Mouse (Mus musculus): ENCODE results near the gene Tbc1d19. TPM values are rescaled to one million over a fixed set of nuclear protein-coding genes. Genes with fewer than 3 reads are reported as not detected.

Gene Tbc1d19
- total RNA-seq, 2 experiments from 2014 or later, result 47.5 to 48.5 TPM

GRCm38 (mm10) chr5:53943321-53943857 lies 134.0 kb downstream of the Tbc1d19 start:
- intact Hi-C loops (cut with DNase I), result loop anchor here (2.0 kb wide), 1 partner anchor 55 kb away; the partner anchor contains the start of gene Stim2
- no peak for DNase-seq (ENCODE audit: low spot score in 2 of 2)

DNA sequence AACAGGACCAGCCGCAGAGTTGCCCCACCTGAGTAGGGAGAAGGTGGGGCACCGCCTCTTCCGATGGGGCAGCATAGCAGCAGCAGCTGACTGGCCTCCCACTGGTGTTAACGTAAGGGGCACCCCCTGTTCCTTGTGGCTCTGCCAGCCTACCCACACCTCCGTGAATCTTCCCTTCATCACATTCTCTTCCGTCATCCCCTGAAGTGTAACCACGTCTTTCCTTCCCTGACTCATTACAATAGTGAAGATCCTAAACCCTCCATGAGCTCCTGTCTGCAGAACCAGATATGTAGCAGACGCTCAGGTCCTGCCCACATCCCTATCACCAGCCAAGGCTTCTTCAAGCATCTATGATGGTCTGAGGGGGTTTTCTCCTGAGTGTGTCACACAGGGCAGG lies 137.3 kb downstream of the Tbc1d19 start:
- DNase-seq (ENCODE audit: low spot score in 2 of 2), result peak in 1 of 2 experiments; percentile 28
- intact Hi-C loops (cut with DNase I), result no loop called here

- peak; percentile 50 to 59 for DNase-seq (ENCODE audit: low spot score in 2 of 2)
- intact Hi-C loops (cut with DNase I), result no loop called here
These were observed 138.3 kb downstream of the Tbc1d19 start for GRCm38 (mm10) chr5:53947549-53948183.

DNA sequence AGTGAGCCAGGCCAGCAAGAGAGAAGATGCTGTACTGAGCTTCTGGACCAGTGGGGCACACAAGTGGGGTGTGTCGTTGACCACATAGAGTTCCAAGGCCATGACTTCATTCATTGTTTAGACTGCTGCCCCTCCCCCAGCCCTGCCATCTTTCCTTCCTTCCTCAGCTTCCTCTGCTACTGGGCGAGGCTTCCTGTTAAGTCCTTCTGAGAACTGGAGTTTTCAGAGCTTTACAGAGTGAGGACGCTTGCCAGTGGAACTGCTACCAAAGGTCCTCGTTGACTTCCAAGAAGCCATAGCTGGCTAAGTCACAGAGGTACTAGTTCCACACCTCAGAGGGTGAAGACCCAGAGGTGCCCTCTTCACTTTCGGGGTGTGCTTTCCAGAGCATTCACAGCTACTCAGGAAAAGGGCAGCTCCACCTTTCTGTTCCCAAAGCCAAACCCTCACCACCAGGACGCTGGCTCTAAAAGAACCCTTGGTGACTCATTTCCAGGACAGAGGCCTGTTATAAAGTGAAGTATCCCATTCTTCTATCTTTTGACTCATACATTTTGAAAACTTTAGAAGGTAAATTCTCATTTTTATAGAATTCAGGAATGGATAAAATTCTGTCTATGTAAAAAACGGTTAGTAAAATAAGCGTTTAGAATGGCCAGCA lies 139.3 kb downstream of the Tbc1d19 start:
- no peak for DNase-seq (ENCODE audit: low spot score in 2 of 2)
- intact Hi-C loops (cut with DNase I), result no loop called here

DNA sequence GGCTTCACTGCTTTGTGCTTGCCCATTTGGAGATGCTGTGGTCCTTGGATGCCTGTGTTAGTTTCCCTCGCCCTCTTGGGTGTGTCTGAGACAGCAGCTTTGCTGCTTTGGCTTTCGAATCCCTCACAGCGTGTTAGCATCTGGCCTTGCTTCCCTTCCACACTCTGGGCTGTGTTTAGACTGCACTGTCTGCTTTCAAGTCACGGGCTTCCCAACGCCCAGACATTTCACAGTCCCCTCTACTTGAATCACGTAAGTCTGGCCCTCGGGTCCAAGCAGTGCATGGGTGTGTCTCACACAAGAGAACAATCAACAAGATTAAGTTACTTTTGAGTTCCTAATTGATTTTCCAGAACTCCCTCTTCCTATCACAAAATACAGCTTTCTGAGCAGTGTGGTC lies 140.8 kb downstream of the Tbc1d19 start:
- DNase-seq (ENCODE audit: low spot score in 2 of 2), result no peak
- intact Hi-C loops (cut with DNase I), result no loop called here

- intact Hi-C loops (cut with DNase I), result no loop called here
- DNase-seq (ENCODE audit: low spot score in 2 of 2), result no peak
These were observed 143.8 kb downstream of the Tbc1d19 start for GRCm38 (mm10) chr5:53953216-53953615.

Other genes starting within 250 kb of the Tbc1d19 start
- not detected for gene Cckar, start 101.9 kb upstream of the Tbc1d19 start, total RNA-seq (2021)
- 10 to 100 TPM; 70.2 to 77.6 TPM for gene Stim2, start 188.9 kb downstream of the Tbc1d19 start, total RNA-seq (2021)

Data from left cerebral cortex, postnatal 36 days (tissue).